Mouse (Mus musculus): ENCODE measurements around the gene Lipk. TPM values are rescaled to one million over a fixed set of nuclear protein-coding genes. Genes with fewer than 3 reads are reported as not detected.

Lipk gene
- polyA plus RNA-seq, 1 experiment from 2014 or later = not detected

GRCm38 (mm10) chr19:34051502-34051901, 43.4 kb downstream of the Lipk start:
- no peak overlapping the region for H3K9ac ChIP-seq (ENCODE audit: low read length)
- H3K27ac ChIP-seq (ENCODE audit: low read depth, low read length) = no peak overlapping the region
- WGBS = 88% methylated on average over 3 of the region's 3 CpGs
- DNase-seq (ENCODE audit: low spot score) (no peak), ATAC-seq (ENCODE audit: insufficient read depth, low FRiP score, low TSS enrichment) (no peak)
- no peaks in the 10 kb centered on the region for H3K9me3 ChIP-seq (ENCODE audit: control insufficient read depth, low read length)
- H3K4me1 ChIP-seq (ENCODE audit: control insufficient read depth, insufficient read depth, low read length) = no peaks in the 10 kb centered on the region
- H3K4me3 ChIP-seq (ENCODE audit: low read depth, low read length) = no peak overlapping the region
- H3K27me3 ChIP-seq (ENCODE audit: control insufficient read depth, insufficient read depth, low read length) = no peaks in the 10 kb centered on the region
- no peaks in the 10 kb centered on the region for H3K36me3 ChIP-seq (ENCODE audit: control insufficient read depth, insufficient read depth, low read length)
- H3K4me2 ChIP-seq (ENCODE audit: low read depth) = no peak overlapping the region

- WGBS = 75% methylated on average over 1 of the region's 1 CpGs
- Histone ChIP-seq H3K9me3 (ENCODE audit: control insufficient read depth, low read length) (no peaks in the 10 kb centered on the region), H3K36me3 (ENCODE audit: control insufficient read depth, insufficient read depth, low read length) (no peaks in the 10 kb centered on the region), H3K9ac (ENCODE audit: low read length) (no peak overlapping the region), H3K27ac (ENCODE audit: low read depth, low read length) (no peak overlapping the region), H3K27me3 (ENCODE audit: control insufficient read depth, insufficient read depth, low read length) (no peaks in the 10 kb centered on the region), H3K4me3 (ENCODE audit: low read depth, low read length) (no peak overlapping the region), H3K4me2 (ENCODE audit: low read depth) (no peak overlapping the region), H3K4me1 (ENCODE audit: control insufficient read depth, insufficient read depth, low read length) (no peaks in the 10 kb centered on the region)
- no peak for ATAC-seq (ENCODE audit: insufficient read depth, low FRiP score, low TSS enrichment)
- DNase-seq (ENCODE audit: low spot score) = no peak
These were observed 55.5 kb downstream of the Lipk start for GRCm38 (mm10) chr19:34063547-34063946.

- no peaks in the 10 kb centered on the region for H3K4me1 ChIP-seq (ENCODE audit: control insufficient read depth, insufficient read depth, low read length)
- no peak overlapping the region for H3K27ac ChIP-seq (ENCODE audit: low read depth, low read length)
- WGBS = 87% methylated on average over 4 of the region's 4 CpGs
- ATAC-seq (ENCODE audit: insufficient read depth, low FRiP score, low TSS enrichment) (no peak), DNase-seq (ENCODE audit: low spot score) (no peak)
- no peaks in the 10 kb centered on the region for H3K27me3 ChIP-seq (ENCODE audit: control insufficient read depth, insufficient read depth, low read length)
- no peak overlapping the region for H3K4me2 ChIP-seq (ENCODE audit: low read depth)
- H3K36me3 ChIP-seq (ENCODE audit: control insufficient read depth, insufficient read depth, low read length) = no peaks in the 10 kb centered on the region
- H3K9me3 ChIP-seq (ENCODE audit: control insufficient read depth, low read length) = no peaks in the 10 kb centered on the region
- H3K4me3 ChIP-seq (ENCODE audit: low read depth, low read length) = no peak overlapping the region
- H3K9ac ChIP-seq (ENCODE audit: low read length) = no peak overlapping the region
These were observed 56.0 kb downstream of the Lipk start for GRCm38 (mm10) chr19:34064059-34064458.

- DNase-seq (ENCODE audit: low spot score) (no peak), ATAC-seq (ENCODE audit: insufficient read depth, low FRiP score, low TSS enrichment) (no peak)
- Histone ChIP-seq H3K9ac (ENCODE audit: low read length) (no peak within 1 kb of the TSS), H3K9me3 (ENCODE audit: control insufficient read depth, low read length) (no peaks in the 10 kb centered on the region), H3K27me3 (ENCODE audit: control insufficient read depth, insufficient read depth, low read length) (no peaks in the 10 kb centered on the region), H3K4me3 (ENCODE audit: low read depth, low read length) (no peak within 1 kb of the TSS), H3K27ac (ENCODE audit: low read depth, low read length) (no peak within 1 kb of the TSS), H3K4me1 (ENCODE audit: control insufficient read depth, insufficient read depth, low read length) (no peaks in the 10 kb centered on the region), H3K4me2 (ENCODE audit: low read depth) (no peak within 1 kb of the TSS), H3K36me3 (ENCODE audit: control insufficient read depth, insufficient read depth, low read length) (no peaks in the 10 kb centered on the region)
- 93% methylated on average over 9 of the region's 9 CpGs for WGBS
These were observed 58.8 kb downstream of the Lipk start, which contains the start of gene Lipn for GRCm38 (mm10) chr19:34066779-34067472. Gene Lipn, plus strand, starts transcription at chr19:34067358.

GRCm38 (mm10) chr19:34074239-34074638, 66.1 kb downstream of the Lipk start:
- Histone ChIP-seq H3K27me3 (ENCODE audit: control insufficient read depth, insufficient read depth, low read length) (no peaks in the 10 kb centered on the region), H3K4me3 (ENCODE audit: low read depth, low read length) (no peak overlapping the region), H3K36me3 (ENCODE audit: control insufficient read depth, insufficient read depth, low read length) (no peaks in the 10 kb centered on the region), H3K9ac (ENCODE audit: low read length) (no peak overlapping the region), H3K4me2 (ENCODE audit: low read depth) (no peak overlapping the region), H3K9me3 (ENCODE audit: control insufficient read depth, low read length) (no peaks in the 10 kb centered on the region), H3K4me1 (ENCODE audit: control insufficient read depth, insufficient read depth, low read length) (no peaks in the 10 kb centered on the region), H3K27ac (ENCODE audit: low read depth, low read length) (no peak overlapping the region)
- DNase-seq (ENCODE audit: low spot score) = no peak
- no peak for ATAC-seq (ENCODE audit: insufficient read depth, low FRiP score, low TSS enrichment)

GRCm38 (mm10) chr19:34078130-34078529, 70.0 kb downstream of the Lipk start:
- no peaks in the 10 kb centered on the region for H3K4me1 ChIP-seq (ENCODE audit: control insufficient read depth, insufficient read depth, low read length)
- DNase-seq (ENCODE audit: low spot score) = no peak
- no peak overlapping the region for H3K4me3 ChIP-seq (ENCODE audit: low read depth, low read length)
- H3K9ac ChIP-seq (ENCODE audit: low read length) = no peak overlapping the region
- no peak overlapping the region for H3K27ac ChIP-seq (ENCODE audit: low read depth, low read length)
- no peaks in the 10 kb centered on the region for H3K36me3 ChIP-seq (ENCODE audit: control insufficient read depth, insufficient read depth, low read length)
- 71% methylated on average over 2 of the region's 2 CpGs for WGBS
- no peaks in the 10 kb centered on the region for H3K9me3 ChIP-seq (ENCODE audit: control insufficient read depth, low read length)
- H3K27me3 ChIP-seq (ENCODE audit: control insufficient read depth, insufficient read depth, low read length) = no peaks in the 10 kb centered on the region
- ATAC-seq (ENCODE audit: insufficient read depth, low FRiP score, low TSS enrichment) = no peak
- H3K4me2 ChIP-seq (ENCODE audit: low read depth) = no peak overlapping the region

- H3K9me3 ChIP-seq (ENCODE audit: control insufficient read depth, low read length) = no peaks in the 10 kb centered on the region
- H3K27ac ChIP-seq (ENCODE audit: low read depth, low read length) = no peak overlapping the region
- no peaks in the 10 kb centered on the region for H3K36me3 ChIP-seq (ENCODE audit: control insufficient read depth, insufficient read depth, low read length)
- 89% methylated on average over 3 of the region's 3 CpGs for WGBS
- no peak for DNase-seq (ENCODE audit: low spot score)
- H3K4me1 ChIP-seq (ENCODE audit: control insufficient read depth, insufficient read depth, low read length) = no peaks in the 10 kb centered on the region
- H3K4me3 ChIP-seq (ENCODE audit: low read depth, low read length) = no peak overlapping the region
- no peaks in the 10 kb centered on the region for H3K27me3 ChIP-seq (ENCODE audit: control insufficient read depth, insufficient read depth, low read length)
- H3K9ac ChIP-seq (ENCODE audit: low read length) = no peak overlapping the region
- H3K4me2 ChIP-seq (ENCODE audit: low read depth) = no peak overlapping the region
- no peak for ATAC-seq (ENCODE audit: insufficient read depth, low FRiP score, low TSS enrichment)
These were observed 81.1 kb downstream of the Lipk start for GRCm38 (mm10) chr19:34089011-34089680.

- DNase-seq (ENCODE audit: low spot score) = no peak
- WGBS = 84% methylated on average over 5 of the region's 5 CpGs
- no peaks in the 10 kb centered on the region for H3K27me3 ChIP-seq (ENCODE audit: control insufficient read depth, insufficient read depth, low read length)
These were observed 87.3 kb downstream of the Lipk start for GRCm38 (mm10) chr19:34095381-34095780.

GRCm38 (mm10) chr19:34096228-34096627, 88.1 kb downstream of the Lipk start:
- H3K4me1 ChIP-seq (ENCODE audit: control insufficient read depth, insufficient read depth, low read length) = no peaks in the 10 kb centered on the region
- no peak overlapping the region for H3K27ac ChIP-seq (ENCODE audit: low read depth, low read length)
- no peaks in the 10 kb centered on the region for H3K36me3 ChIP-seq (ENCODE audit: control insufficient read depth, insufficient read depth, low read length)
- H3K9me3 ChIP-seq (ENCODE audit: control insufficient read depth, low read length) = no peaks in the 10 kb centered on the region
- H3K4me2 ChIP-seq (ENCODE audit: low read depth) = no peak overlapping the region
- ATAC-seq (ENCODE audit: insufficient read depth, low FRiP score, low TSS enrichment) (no peak), DNase-seq (ENCODE audit: low spot score) (no peak)
- H3K9ac ChIP-seq (ENCODE audit: low read length) = no peak overlapping the region
- 93% methylated on average over 1 of the region's 1 CpGs for WGBS
- H3K4me3 ChIP-seq (ENCODE audit: low read depth, low read length) = no peak overlapping the region
- no peaks in the 10 kb centered on the region for H3K27me3 ChIP-seq (ENCODE audit: control insufficient read depth, insufficient read depth, low read length)

More at GRCm38 (mm10) chr19:34095381-34095780, 87.3 kb downstream of the Lipk start:
- no peaks in the 10 kb centered on the region for H3K9me3 ChIP-seq (ENCODE audit: control insufficient read depth, low read length)
- H3K4me1 ChIP-seq (ENCODE audit: control insufficient read depth, insufficient read depth, low read length) = no peaks in the 10 kb centered on the region
- no peak overlapping the region for H3K27ac ChIP-seq (ENCODE audit: low read depth, low read length)
- no peak overlapping the region for H3K9ac ChIP-seq (ENCODE audit: low read length)
- no peak overlapping the region for H3K4me3 ChIP-seq (ENCODE audit: low read depth, low read length)
- no peak for ATAC-seq (ENCODE audit: insufficient read depth, low FRiP score, low TSS enrichment)
- no peak overlapping the region for H3K4me2 ChIP-seq (ENCODE audit: low read depth)
- H3K36me3 ChIP-seq (ENCODE audit: control insufficient read depth, insufficient read depth, low read length) = no peaks in the 10 kb centered on the region

Data from neural tube, embryonic 11.5 days (tissue).